Mouse (Mus musculus) spleen, adult 2 months (tissue): ENCODE results near the gene Abhd4.

ENCODE experiments used
- CTCF ChIP-seq: fragments of 200-500 bp; IDR thresholded peaks from 2 replicates; pipeline ENCODE4 v1.5.1; 2011; ENCODE audit warnings: mild to moderate bottlenecking, inconsistent platforms; ENCODE audit not compliant: insufficient read depth, insufficient read length, insufficient replicate concordance; ENCODE audit errors: extremely low read depth
- POLR2A ChIP-seq: fragments of 200-500 bp; IDR thresholded peaks from 2 replicates; pipeline ENCODE4 v1.6.1; 2011; ENCODE audit warnings: low read depth, low read length, inconsistent platforms

- TF ChIP-seq CTCF (no peak), POLR2A (no peak)
Measured at GRCm38 (mm10) chr14:54206750-54207550, 47.0 kb upstream of the Abhd4 start.
